Mouse (Mus musculus) spleen, postnatal 14 days (tissue): ENCODE data around the gene Rhbdf1.
A peak's percentile ranks its signal among the peaks of the same experiment; 100 is the strongest.

Experiments
- DNase-seq, 2 experiments: peaks; one replicate each; pipeline ENCODE4 v3.0.0; 2021 to 2022; ENCODE audit warnings: low spot score in 2 of 2

The Rhbdf1 gene

DNA sequence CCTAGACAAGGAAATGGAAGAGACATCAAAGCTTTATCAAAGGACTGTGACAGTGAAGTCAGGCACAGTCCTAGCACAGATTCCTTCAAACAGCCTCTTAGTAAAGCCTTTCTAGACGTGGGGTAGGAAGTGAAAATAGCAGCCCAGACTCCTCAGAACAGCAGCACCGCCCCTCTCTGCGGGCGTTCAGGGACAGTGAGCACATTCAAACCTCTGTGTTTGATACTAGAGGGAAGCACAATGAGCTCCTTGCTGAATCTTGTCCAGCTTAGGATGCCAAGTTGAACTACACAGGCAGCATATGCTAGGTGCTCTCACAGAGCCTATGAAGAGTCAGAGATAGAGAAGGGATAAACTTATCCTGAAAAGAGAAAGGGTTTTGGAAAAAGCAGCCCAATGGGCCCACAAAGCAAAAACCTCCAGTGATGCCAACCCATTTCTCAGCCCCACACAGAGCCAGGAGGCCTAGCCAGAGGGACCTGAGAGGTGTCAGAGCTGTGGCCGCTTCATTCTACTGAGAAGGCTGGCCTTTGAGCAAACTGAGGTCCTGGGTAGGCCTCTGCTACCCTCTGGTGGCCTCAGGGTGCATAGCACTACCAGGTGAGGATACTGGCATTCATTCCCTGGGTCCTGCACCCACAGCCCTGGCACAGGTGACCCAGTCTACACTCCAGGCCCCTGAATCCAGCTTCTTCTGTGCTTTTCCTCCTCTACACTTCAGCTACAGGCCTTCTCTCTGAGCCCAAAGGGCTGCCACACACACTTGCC lies 16.2 kb upstream of the Rhbdf1 start:
- peak; percentile 76 to 79 for DNase-seq

DNA sequence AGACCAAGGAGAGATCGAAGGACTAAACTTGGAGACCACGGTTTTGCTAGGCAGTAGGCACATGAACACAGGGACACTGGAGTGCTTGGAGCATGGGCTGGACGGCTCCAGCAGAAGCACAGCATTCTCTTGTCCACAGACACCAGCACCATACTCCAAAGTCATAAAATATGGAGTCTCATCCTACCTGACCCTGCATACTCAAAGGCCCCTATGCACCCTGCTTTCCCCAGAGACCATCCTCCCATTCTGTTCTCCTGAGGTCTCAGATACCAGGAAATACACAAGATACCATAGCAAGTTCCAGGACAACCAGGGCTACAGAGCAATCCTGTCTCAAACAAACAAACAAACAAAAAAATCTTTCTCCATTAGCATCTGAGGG lies 15.3 kb upstream of the Rhbdf1 start:
- no peak for DNase-seq

DNA sequence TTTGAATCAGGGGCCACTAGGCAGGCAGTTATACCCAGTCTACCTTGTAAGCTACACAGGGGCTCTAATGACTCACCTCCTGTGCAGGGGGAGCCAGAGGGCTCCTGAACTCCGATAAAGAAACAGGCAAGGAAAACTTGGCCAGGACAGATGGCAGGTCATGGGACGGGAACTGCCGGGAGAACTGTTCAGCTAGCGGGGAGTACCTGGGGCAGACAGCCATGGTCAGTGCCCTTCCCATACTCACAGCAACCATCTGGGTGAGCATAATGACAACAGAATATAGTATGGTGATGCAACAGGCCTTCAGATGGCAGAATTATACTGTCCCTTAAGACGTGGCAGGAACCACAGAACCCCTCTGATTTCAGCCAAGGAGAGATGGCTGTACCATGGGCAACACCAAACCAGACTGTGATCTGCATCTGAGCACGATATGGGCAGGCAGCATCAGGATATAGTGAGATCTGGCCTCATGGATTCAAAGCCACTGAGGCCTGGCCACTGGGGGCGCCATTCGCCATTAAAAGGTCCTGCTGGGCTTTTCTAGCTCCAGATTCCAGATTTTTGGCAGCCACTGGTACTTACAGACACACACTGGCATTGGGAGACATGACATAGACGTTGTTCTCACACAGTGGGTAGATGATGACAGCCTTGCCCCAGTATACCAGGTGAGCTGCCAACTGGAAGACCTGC lies 14.8 kb upstream of the Rhbdf1 start:
- peak; percentile 38 to 59 for DNase-seq

DNA sequence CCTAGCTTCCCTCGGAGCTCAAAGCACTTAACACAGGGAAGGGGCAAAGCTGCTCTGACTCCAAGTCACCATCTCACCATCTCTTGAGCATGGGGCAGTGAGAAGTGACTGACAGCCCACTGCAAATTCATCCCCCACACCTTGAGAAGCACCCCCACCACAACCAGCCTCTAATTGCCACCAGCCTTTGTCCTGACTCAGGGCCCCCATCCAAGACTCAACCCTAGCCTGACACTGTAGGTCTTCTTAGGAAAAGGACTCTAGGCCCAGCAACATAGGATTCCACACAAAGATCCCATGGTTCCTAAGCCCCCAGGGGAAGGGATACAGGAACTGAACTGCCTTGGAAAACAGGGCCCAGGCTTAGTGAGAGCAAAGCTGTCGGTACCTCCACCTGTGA lies 14.0 kb upstream of the Rhbdf1 start:
- DNase-seq = no peak

DNA sequence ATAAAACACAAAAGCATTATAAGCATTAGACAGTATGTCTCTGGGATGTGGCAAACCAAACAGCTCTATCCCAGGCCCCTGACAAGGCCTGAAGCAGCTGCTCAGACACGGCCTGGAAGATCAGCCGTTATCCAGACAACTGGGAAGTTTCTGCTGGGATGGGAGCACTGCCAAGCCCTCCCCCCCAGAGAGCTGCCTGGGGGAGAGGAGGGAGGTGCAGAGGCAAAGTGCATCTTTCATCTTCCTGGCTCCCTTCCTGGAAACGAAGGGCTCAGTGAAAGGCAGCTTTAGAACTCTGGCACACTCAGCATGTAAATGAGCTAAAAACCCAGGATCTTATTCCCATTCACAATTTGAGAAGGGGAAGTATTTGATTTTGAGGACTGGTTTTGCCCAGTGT lies 13.5 kb upstream of the Rhbdf1 start:
- DNase-seq = no peak

DNA sequence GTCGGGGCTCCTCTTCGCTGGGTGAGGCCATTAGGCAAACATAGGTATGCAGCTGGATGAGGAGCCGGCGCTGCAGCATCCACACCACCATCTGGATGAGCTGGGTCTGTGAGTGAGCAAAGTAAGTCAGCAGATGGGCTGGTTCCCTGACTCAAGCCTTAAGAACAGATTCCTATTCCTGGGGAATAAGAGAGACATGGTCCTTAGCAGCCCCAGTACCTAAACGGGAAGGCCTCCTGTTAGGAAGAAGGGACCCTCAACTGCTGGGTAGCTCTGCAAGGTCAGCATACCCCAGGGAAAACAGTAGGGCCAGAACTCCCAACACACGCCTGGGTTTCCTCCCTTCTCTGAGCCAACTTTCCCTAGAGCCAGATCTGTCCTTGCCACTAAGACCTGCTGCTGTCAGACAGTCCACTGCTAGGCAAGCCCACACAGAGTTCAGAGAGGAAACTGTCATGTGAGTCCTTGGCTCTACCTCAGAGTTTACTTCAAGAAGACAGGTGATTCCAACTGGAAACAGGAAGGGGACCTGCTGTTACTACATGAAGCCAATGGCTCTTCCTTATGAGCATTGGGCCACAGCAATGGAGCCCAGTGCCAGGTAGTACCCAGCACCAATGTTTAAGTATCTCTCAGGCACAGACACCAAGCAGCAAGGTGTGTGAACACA lies 12.9 kb upstream of the Rhbdf1 start:
- no peak for DNase-seq

DNA sequence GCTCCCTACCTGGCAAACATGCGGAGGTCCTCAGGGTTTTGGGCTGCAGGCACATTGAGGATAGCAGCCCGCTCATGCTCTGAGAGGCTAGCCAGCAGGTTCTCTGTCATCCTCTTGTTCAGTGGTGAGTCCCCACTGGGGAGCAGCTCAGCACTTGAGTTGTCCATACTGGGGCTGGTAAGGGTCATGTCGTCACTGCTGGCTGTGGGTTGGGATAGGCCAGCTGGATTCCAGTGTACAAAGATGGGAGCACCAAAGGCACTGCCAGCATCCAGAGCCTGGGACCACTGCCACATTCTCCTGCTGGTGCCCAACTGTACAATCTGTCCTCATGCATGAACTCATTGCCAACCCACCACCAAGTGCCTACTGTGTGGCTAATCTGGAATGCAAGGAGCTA lies 11.8 kb upstream of the Rhbdf1 start:
- no peak for DNase-seq

DNA sequence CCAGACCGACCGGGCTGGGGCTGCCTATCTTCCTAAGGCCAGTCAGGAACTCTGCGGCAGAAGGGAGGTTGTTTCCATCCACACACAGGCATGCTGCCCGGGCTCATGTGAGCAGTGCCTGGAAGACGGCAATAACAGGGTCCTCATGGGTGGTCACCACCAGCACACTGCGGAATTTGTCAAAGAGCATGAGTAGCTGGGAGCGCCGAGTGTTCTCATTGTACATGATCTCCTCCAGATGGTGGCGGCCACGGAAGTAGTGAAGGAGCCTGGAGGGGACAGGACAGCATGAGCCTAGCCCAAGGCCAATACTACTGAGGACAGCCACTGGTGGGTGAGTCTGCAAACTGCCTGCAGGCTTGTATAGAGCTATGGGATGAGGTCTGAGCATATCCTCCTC lies 10.7 kb upstream of the Rhbdf1 start:
- DNase-seq = no peak

DNA sequence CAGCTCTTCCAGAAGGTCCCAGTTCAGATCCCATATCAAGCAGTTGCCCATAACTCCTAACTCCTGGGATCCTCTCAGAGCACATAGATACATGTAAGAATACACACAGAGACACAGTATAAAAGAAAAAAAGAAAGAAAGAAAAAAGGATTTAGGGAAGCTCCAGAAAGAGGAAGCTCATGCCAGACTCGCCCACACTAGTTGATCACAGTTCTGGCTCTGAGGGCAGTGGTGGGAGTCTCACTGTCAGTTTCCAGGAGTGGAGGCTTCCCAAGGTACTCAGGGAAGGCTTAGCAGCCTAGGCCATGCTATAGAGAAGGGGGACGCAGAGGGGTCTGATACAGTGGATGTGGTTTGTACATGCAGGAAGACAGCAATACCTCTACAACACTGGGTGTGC lies 9.0 kb upstream of the Rhbdf1 start:
- DNase-seq = no peak

DNA sequence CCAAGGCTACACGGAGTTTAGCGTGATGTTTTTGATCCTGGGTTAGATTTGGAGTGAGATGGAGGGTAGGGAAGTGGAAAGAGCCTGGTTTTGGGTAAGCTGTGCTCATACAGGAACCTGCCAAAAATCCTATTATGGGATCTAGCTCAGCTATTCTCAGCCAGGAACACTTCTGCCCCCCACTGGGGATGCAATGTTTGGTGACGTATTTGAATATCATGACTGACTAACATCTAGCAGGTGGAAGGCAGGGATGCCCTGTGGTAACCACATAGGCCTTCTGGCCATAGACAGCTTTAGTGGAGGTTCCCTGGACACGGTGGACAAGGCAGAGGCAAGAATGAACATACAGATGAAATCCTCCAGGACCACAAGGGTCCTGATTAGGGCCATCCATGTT lies 8.1 kb upstream of the Rhbdf1 start:
- no peak for DNase-seq

DNA sequence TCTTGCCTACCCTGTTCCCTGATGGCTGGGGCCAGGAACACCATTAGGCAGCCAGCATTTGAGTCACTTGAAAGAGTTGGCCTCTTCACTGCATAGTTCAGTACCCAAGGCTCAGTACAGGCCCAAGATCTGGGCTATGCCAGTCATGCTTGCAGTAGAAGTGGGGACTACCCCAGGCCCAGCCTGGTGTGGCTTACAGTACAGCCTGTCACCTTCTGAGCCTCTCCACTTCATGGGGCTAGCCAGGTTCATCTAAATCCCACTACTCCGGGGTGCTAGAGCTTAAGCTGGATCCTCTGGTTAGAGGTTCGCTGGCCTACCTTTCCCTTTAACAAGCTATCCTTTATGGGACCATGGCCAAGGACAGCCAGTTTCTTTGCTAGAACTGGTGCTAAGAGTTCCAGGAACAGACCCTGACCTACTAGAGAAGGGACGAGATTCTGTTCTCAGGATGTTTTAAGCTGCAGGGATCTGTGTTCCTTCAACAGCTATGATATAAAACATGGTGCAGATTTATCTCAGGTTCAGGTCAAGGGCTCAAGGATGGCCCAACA lies 6.3 kb upstream of the Rhbdf1 start:
- DNase-seq = no peak

DNA sequence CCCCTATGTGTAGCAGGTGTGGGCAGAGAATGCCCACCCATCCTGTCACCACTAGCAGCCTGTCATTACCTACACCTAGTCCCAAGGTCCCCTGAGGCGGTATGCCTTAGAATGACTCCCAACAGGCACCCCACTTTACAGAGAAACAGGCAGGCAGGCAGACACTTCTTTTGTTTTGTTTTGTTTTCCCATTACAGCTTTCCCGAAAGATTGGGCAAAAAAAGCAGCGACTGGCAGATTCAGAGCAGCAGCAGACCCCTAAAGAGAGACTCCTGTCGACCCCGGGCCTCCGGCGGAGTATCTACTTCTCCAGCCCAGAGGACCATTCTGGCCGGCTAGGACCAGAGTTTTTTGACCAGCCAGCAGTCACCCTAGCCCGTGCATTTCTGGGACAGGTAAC lies 5.5 kb upstream of the Rhbdf1 start:
- no peak for DNase-seq

DNA sequence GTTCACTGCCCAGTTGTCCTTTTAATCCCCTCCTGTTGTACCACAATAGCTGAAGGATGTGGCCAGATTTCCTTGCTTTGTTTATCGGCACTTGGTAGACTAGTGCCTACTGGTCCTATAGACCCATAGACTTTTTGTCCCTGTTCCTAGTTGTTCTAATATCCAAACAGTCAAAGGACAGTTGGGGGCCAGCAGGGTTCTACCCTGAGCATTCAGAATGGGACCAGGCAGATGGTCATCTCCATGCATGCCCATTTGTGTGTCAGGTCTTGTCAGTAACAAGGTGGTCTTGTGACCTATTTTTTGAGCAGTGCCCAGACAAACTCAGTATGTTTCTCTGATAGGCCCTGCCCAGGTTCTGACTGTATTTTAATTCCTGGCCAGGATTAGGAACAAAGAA lies 4.9 kb upstream of the Rhbdf1 start:
- no peak for DNase-seq

DNA sequence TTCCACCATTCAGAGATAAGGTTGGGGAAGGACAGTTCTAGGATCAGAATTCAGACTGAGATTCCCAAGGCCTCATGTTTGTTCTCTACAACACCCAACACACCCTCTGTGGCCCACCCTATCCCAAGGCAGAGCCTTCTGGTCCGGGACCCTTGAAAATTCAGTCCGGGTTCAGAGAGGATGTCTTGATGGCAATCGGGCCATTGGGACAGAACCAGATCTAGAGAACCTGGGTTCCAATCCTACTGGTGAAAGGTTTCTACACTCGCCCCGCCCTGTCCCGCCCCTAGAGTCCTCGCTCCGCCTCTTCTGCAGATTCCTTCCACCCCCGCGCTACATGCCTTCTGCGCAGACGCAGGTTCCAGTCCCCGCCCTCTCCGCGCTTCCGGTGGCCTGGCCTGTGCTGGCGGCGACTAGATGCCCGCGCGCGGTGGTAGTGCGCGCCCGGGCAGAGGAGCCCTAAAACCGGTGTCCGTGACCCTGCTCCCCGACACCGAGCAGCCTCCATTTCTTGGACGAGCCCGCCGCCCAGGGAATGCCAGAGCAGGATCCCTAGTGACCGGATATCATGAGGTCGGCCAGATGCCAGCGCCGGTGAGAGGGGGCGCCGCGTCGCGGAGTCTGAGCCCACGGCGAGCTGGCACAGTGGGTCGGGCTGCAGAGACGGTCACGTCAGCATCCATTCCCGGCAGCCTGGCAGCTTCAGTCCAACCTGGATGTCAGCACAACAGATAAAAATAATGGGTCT lies 4.2 kb upstream of the Rhbdf1 start, which contains the start of gene Mpg:
Mpg (plus strand) TSS at position 382 of the 748 bp plus-strand sequence.
- DNase-seq = peak; percentile 86 to 88

DNA sequence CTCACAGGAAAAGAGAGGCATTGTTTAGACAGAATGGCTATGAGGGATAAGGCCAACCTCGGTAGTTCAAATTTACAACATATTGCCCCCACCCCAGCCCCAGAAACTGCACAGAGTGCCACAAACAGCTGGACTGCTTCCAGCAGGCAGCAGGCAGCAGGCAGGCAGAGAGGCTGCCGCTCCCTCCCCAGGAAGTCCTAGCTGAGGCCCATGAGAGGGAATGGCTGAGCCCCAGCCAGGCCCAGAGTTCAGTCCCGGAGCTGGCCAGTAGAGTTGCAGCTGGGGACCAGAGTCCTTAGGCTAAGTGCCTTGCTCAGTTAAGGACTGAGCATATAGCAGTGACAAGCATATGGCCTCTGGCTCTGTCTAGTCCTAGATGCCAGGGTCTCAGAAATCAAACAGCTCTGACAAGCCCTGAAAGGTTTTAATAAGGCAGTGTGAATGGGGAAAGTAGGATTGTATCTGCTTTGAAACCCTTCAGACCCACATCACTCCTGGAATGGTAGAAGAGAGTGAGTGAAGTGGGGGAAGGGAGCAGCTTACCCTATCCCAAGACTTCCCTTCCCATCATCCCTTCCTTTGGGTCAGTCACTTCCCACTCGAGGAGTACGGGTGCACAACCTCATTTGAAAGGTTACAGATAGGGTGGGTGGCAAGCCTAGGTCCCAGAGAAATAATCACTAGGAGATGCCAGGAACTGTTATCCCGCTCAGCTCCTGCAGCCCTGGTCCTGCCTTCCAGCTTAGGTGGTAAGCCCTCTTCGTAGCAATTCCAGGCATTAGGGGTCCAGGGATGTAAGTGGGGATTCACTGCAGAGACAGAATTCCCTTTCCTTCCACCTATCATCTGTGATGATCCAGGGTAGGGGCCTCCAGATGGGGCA lies 3.4 kb upstream of the Rhbdf1 start:
- no peak for DNase-seq

DNA sequence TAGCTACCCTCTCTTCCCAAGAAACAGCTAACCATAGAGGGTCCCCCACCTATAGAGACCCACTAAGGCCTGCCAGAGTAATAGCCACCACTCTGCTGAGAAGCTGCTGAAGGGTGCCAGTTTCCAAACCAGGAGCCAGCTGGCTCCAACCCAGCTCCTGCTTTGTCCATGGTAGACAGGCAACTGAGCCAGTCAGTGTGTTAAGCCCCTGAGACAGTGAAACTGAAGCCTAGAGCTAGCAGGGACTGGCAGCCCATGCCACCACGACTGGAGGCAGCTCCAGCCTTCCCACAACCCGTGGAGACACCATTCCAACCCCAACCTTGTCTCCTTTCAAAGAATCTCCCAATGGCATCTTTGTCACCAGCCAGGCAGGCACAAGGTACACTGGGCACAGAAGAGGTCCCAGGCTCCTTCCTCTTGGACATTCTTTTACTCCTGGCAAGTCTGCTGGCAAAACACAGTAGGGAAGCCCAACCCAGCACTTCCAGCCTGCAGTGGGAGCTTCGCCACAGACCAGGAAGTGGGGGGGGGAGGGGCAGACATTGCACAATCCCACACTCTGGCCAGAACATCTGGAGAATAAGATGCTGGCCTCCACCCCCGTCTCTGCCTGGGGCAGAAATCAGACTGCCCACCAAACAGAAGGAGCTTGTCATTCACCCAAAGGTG lies 2.5 kb upstream of the Rhbdf1 start:
- no peak for DNase-seq

DNA sequence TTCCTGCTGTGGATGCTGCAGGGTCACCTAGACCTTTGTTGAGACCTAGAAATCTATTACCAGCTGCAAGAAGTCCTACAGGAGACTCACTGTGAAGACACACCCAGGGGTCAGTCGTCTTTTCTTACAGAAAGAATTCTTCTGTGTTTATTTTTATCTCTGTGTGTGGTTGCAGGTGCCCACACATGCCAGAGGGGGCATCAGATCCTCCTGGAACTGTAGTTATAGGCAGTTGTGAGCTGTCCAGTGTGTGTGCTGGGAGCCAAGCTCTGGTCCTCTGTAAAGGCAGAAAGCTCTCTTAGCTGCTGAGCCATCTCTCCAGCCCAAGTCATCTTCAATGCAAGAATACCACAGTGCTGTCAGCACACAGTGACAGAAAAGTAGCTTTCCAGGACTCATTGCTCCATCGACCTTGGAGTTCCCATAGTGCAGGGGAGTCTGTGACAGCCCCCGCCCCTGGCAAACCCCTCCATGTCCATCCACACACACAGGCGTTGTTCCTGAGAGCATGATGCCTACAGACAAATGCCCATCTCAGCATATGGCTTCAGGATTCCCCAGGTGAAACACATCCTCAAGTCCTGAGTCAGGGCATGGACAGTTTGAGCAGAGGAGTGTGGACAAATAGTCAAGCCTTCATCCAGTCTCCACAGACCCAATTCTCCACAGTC lies 1.3 kb upstream of the Rhbdf1 start:
- no peak for DNase-seq

DNA sequence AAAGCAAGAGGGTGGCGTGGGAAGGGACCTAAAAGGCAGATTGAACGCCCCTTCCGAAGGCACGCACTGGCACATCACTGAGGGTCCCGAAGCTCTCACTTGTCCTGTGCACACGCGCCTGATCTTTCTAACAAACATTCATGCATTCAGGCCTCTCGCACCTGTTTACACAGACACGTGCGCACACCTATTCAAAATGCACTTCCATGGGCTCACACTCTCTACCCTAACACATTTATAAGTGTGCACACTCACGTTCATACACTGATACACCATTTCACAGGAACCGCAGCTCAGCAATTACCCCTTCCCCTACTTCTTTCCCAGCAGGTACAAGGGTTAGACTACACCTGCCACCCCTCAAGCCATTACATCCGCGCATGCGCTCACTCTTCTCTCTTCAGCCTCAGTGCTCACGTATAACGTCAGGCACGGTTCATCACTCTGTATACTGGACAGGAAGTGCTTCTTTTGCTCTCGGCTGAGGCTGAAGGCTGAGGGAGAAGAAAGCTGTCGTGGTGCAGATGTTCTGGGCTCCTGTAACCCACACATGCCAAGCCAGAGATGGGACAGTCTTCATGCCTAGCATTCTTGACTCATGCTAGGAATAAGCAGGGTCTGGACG lies 582 bp upstream of the Rhbdf1 start:
- no peak for DNase-seq

DNA sequence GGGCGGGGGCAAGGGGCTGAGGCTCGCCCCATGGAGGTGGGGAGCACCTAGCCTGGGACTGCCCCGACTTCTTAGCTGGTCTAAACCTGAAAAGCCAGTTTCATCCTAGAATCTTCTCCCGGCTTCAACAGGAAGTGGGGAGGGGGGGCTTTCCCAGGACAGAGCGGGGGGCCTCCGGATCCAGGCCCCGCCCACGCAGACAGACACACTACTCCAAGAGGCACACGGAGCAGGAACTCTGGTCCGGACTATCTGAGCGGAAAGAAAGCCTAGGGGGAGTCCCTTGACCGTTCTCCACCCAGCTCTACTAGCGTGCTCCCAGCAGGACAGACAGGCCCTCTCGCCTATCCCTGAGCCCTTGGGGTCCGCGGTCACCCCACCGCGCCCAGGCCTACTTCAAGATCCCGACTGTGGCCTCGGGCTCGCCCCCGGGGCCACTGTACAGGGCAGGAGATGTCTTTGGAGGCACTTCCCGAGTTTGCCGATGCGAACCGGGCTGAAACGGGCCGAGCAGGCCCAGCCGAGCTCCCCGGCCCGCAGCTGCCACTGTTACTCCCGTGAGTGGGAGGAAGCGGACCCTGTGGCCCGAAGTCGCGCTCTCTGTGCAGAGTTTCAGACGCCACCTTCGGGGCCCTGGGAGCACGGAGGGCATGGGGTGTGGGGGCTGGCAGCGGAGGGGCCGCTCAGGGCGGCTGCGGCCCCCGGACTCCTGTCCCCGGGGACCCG lies 712 bp downstream of the Rhbdf1 start:
- no peak for DNase-seq
